Mouse (Mus musculus): ENCODE results near the gene Pnp.
"Not testable (repeated sequence)": the region's sequence is repeated elsewhere in the genome, so short reads cannot be mapped to it uniquely, and the experiment has no call there.

The Pnp gene

DNA sequence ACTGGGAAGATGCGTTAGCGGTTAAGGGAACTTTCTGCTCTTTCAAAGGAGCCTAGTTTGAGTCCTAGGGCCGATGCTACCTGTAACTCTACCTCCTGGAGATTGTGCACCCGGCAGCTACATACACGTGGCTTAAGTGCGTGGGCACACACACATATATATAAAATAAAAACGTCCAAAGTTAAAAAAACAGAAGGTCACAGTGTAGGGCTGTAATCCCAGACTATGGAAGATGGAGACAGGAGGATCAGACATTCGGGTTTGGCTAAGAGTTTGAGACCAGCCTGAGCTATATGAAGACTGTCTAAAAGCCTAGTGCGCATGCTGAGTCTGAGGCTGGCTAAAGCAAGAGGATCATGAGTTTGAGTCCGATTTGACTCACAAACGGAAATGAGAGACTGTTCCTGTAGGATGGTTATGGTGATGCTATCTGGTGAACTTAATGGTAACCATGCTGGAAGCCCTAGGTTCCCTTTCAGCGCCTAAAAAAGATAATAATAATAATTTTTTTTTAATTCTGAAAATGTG, 675 bp downstream of the Pnp start:
- no peak for DNase-seq

GRCm38 (mm10) chr14:50936649-50937048, 5.8 kb downstream of the Pnp start:
- no peak for DNase-seq

GRCm38 (mm10) chr14:50938119-50938908, 7.4 kb downstream of the Pnp start:
- no peak for DNase-seq

DNA sequence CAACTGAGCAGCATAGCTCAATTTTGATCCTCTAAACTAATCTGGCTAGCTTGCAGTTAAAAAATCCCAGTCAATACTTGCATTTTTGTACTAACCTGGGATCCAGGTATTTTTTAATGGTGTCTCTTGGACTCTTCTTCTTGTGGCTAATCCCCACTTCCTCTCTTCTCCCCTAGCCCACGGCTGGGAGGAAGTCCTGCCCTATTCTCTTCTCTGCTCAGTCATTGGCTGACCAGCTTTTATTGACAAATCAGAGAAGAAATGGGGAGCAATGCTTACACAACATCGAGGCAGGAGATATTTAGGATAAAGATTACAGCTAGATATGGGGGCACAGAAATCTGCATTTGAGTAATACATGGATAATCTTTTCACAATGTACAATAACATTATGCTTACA, 8.1 kb downstream of the Pnp start:
- no peak for DNase-seq

GRCm38 (mm10) chr14:50943932-50944667, 13.2 kb downstream of the Pnp start, which contains the start of gene Gm49342:
TSS of gene Gm49342 (plus strand) at chr14:50944517.
- DNase-seq: peak; percentile 84 to 85

DNA sequence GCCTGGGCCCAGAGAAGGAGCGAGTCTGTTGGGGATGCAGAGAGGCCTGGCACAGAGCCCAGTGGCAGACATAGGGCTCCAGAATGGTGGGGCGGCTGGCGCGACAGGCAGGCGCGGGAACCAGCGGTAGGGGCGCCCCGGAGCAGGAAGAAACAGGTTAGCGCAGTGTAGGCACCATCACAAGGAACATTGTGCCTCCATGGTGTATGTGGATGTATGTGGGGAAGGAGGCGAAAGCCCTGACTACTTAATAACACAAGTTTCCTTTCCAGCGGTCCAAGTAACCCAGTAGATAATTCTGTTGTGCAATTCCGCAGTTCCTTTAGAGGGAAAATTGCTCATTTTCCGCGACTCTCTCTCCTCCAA, 13.8 kb downstream of the Pnp start:
- DNase-seq: peak in 1 of 2 experiments; percentile 80

- DNase-seq: not testable (repeated sequence)
Measured at GRCm38 (mm10) chr14:50945081-50945480, 14.2 kb downstream of the Pnp start.

GRCm38 (mm10) chr14:50945526-50945925, 14.6 kb downstream of the Pnp start:
- DNase-seq: not testable (repeated sequence)

DNA sequence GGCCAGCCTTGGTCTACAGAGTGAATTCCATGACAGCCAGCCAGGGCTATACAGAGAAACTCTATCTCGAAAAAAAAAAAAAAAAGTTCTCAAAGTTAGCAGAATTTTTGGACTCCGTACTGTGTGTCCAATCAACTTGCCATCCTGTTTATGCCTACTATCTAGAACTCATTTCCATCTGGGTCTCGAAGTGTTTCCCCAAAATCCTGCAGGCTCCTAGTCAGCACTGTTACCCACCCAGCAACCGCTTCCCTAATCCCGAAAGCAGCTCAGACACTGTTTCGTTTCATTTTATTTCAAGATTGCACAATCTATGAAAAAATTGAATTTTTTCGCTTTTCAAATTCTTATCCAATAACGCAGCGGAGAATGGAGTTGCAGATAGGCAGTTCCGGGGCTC, 24.6 kb downstream of the Pnp start:
- no peak for DNase-seq

DNA sequence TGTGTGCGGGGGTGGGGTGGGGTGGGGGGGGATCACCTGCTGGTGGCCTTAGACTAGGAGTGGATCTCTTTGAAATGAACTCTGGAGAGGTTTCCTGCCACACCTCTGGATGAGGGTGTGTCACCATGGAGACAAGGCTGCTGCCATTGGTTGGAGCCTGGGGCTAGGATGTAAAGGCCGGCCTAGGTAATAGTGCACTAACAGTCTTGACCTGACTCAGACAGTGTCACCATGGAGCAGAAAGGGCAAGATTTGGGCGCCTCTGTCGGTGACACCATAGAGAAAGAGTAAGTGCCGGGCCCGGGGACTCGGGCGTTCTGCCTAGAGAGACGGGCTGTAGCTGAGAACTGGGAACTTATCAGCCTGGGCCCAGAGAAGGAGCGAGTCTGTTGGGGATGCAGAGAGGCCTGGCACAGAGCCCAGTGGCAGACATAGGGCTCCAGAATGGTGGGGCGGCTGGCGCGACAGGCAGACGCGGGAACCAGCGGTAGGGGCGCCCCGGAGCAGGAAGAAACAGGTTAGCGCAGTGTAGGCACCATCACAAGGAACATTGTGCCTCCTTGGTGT, 25.1 kb downstream of the Pnp start, which contains the start of gene Pnp2:
Gene Pnp2, plus strand, starts transcription at position 51 of the 567 bp plus-strand sequence.
- DNase-seq: peak; percentile 71 to 74

DNA sequence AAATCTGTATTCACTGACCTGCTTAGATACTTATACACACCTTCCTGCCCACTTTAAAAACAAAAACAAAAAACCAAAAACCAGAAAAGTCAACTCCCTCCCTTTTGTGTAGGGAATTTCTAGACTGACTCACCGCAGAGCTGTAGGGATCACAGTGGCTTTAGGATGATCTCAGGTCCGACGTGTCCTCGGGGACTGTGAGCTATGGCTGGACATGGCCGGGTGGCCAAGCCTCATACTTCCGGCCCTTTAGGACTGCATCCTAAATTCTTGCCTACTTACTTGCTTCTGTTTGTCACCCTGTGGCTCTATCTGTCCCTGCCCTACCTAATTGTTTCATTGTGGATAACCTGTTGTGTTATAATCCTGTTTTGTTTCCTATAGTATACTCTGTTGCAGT, 25.8 kb downstream of the Pnp start:
- not testable (repeated sequence) for DNase-seq

DNA sequence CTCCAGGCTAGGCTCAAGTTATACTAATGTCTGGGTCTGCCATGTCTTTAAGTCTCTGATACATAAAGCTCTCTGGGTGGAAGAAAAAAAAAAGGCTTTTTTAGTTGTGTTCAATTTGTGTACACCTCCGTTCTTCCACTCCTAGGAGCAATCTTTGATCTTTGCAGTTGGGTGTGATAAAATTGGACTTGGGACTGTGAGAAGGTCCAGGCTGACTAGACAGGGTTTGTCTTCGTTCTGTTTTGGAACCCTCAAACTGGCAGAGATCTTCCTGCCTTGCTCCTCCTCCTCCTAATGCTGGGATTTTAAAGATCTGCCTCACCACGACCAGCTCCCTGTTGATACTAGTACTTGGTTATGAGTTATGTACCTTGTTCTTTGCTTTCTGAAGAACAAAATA, 26.3 kb downstream of the Pnp start:
- DNase-seq: not testable (repeated sequence)

GRCm38 (mm10) chr14:50958289-50958995, 27.6 kb downstream of the Pnp start:
- not testable (repeated sequence) for DNase-seq

- no peak for DNase-seq
Measured at GRCm38 (mm10) chr14:50968216-50968980, 37.5 kb downstream of the Pnp start.

DNA sequence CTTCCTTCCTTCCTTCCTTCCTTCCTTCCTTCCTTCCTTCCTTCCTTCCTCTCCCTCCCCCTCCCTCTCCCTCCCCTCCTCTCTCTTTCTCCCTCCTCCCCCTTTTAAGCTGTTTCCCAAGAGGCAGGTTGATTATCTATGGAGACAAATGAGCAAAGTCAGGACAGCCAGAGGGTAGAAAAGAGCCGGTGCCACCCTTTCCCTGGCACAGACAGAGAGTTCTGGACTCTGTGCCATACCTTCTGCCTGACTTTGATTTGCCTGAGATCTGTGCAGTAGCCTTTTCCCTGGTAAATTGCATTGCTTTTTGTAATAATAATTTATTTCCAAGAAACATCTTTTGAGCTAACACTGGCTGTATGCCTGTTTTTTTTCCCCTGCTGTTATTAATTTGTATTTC, 38.2 kb downstream of the Pnp start:
- DNase-seq: no peak

GRCm38 (mm10) chr14:50969558-50970544, 39.0 kb downstream of the Pnp start:
- peak in 1 of 2 experiments; percentile 11 for DNase-seq

DNA sequence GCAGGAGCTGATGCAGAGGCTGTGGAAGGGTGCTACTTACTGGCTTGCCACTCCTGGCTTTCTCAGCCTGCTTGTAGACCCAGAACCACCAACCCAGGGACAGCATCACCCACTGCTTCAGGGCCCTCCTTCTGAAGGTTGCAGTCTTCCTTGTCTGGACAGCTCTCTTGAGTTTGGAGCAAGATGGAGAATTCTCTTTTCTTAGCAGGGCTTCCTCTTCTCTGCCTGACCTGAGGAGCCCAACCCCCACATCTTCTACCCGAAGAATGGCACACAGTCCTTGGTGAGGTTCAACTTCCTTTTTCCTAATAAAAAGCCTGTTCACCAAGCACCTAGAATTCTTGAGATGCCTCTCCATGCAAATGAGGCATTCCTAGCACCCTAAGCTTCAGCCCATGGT, 39.9 kb downstream of the Pnp start:
- DNase-seq: no peak

GRCm38 (mm10) chr14:50973054-50973453, 42.2 kb downstream of the Pnp start:
- not testable (repeated sequence) for DNase-seq

GRCm38 (mm10) chr14:50973700-50974099, 42.8 kb downstream of the Pnp start:
- no peak for DNase-seq

- no peak for DNase-seq
Measured at GRCm38 (mm10) chr14:50975001-50975400, 44.1 kb downstream of the Pnp start.

DNA sequence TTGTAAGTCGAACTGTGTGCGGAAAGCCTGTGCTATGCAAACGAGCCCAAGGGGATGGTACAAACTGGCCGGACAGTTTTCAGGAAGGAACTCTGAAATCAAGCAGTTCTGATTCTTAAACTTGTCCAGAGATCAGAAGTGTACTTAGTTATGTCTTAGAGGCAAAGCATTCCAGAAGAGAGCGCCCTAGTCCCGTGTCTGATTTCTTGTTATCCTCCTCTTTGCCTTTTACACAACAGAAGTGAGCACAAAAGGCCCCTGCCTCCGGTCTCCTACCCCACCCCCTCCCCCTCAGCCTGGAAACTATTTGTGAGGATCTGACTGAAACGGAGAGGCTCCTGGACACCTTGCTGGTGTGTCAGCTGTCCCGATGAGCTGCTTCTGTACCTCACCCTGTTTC, 45.8 kb downstream of the Pnp start:
- DNase-seq: no peak

Data from thymus, postnatal 36 days (tissue).